Mouse (Mus musculus) heart, embryonic 11.5 days (tissue): ENCODE data around the gene Cbll1. TPM values are rescaled to one million over a fixed set of nuclear protein-coding genes. Genes with fewer than 3 reads are reported as not detected.

Experiments
- ATAC-seq: fragments of 200-750 bp; cut with Nextera tagmentation; replicated peaks from 2 replicates; pipeline ENCODE4 v1.8.0; 2017; ENCODE audit warnings: moderate library complexity; ENCODE audit not compliant: insufficient number of reproducible peaks, low FRiP score, low TSS enrichment
- H3K27ac ChIP-seq: fragments of 300-500 bp; sonication (generic); 2 replicates; pipeline ENCODE4 v1.5.1; 2014; ENCODE audit warnings: mild to moderate bottlenecking, low read depth, low read length
- H3K27me3 ChIP-seq: fragments of 300-500 bp; sonication (generic); 2 replicates; pipeline ENCODE4 v1.6.1; 2014; ENCODE audit warnings: mild to moderate bottlenecking, low read length, mixed read lengths; ENCODE audit not compliant: control insufficient read depth, insufficient read depth
- H3K36me3 ChIP-seq: fragments of 300-500 bp; sonication (generic); 2 replicates; pipeline ENCODE4 v1.6.1; 2014; ENCODE audit warnings: mild to moderate bottlenecking, low read length, moderate library complexity, mixed read lengths; ENCODE audit not compliant: control insufficient read depth, insufficient read depth
- H3K4me1 ChIP-seq: fragments of 300-500 bp; sonication (generic); 2 replicates; pipeline ENCODE4 v1.6.1; 2014; ENCODE audit warnings: low read length; ENCODE audit not compliant: control insufficient read depth, insufficient read depth
- H3K4me2 ChIP-seq: fragments of 300-500 bp; sonication (generic); 2 replicates; pipeline ENCODE4 v1.6.1; 2014; ENCODE audit warnings: mild to moderate bottlenecking, moderate library complexity
- H3K4me3 ChIP-seq: fragments of 300-500 bp; sonication (generic); 2 replicates; pipeline ENCODE4 v1.5.1; 2014; ENCODE audit warnings: low read depth, low read length
- H3K9ac ChIP-seq: fragments of 300-500 bp; sonication (generic); 2 replicates; pipeline ENCODE4 v1.6.1; 2014; ENCODE audit warnings: mild to moderate bottlenecking, low read depth, low read length, moderate library complexity
- H3K9me3 ChIP-seq: fragments of 300-500 bp; sonication (generic); replicated peaks from 2 replicates; pipeline ENCODE4 v1.6.1; 2016; ENCODE audit warnings: low read length; ENCODE audit not compliant: control insufficient read depth
- WGBS: fragments of 180-500 bp; shearing (Covaris S2); extraction: QIAGEN DNeasy Blood & Tissue Kit; methylation state at CpG from one replicate; pipeline ENCODE4 v1.1.7; 2014; ENCODE audit not compliant: insufficient replicate concordance; 5-methylcytosine and 5-hydroxymethylcytosine counted together
- polyA plus RNA-seq: library from polyadenylated mRNA; unstranded; fragments of >200 nt; fragmentation: Nextera tagmentation; extraction: Ambion mirVana; gene quantifications from 2 replicates; pipeline ENCODE4 v1.2.1, GENCODE M21; 2014

Gene Cbll1
- polyA plus RNA-seq, 1 experiment from 2014 or later, result 11.8 TPM

- Histone ChIP-seq H3K9me3 (no peaks in the 10 kb centered on the region), H3K4me1 (no peaks in the 10 kb centered on the region), H3K9ac (no peak overlapping the region), H3K4me3 (no peak overlapping the region), H3K27ac (no peak overlapping the region), H3K4me2 (no peak overlapping the region; the same call in 1 of the 2 replicates), H3K27me3 (no peaks in the 10 kb centered on the region), H3K36me3 (no peaks in the 10 kb centered on the region)
- WGBS, result 68% methylated on average over 14 of the region's 14 CpGs
- ATAC-seq, result no peak
Measured at GRCm38 (mm10) chr12:31532054-31532453, 32.6 kb upstream of the Cbll1 start.

- Histone ChIP-seq H3K4me2 (no peak overlapping the region), H3K27me3 (no peaks in the 10 kb centered on the region), H3K4me3 (no peak overlapping the region), H3K36me3 (no peaks in the 10 kb centered on the region), H3K4me1 (peaks cover 3% of the 10 kb centered on the region; the same call in 1 of the 2 replicates), H3K9ac (no peak overlapping the region), H3K27ac (no peak overlapping the region), H3K9me3 (no peaks in the 10 kb centered on the region)
- ATAC-seq, result no peak
- WGBS, result 28% methylated on average over 6 of the region's 6 CpGs
Measured at GRCm38 (mm10) chr12:31527407-31527806, 28.0 kb upstream of the Cbll1 start.

- Histone ChIP-seq H3K4me1 (peaks cover 12% of the 10 kb centered on the region), H3K4me3 (no peak overlapping the region), H3K36me3 (no peaks in the 10 kb centered on the region), H3K27me3 (no peaks in the 10 kb centered on the region), H3K9me3 (no peaks in the 10 kb centered on the region), H3K4me2 (no peak overlapping the region; the same call in 1 of the 2 replicates), H3K9ac (no peak overlapping the region), H3K27ac (no peak overlapping the region)
- WGBS, result 49% methylated on average over 3 of the region's 3 CpGs
- no peak for ATAC-seq
Measured at GRCm38 (mm10) chr12:31521371-31521770, 22.0 kb upstream of the Cbll1 start.

GRCm38 (mm10) chr12:31520119-31520518 lies 20.7 kb upstream of the Cbll1 start:
- H3K4me2 ChIP-seq, result no peak overlapping the region
- no peak overlapping the region for H3K9ac ChIP-seq
- no peak overlapping the region for H3K27ac ChIP-seq

GRCm38 (mm10) chr12:31513724-31514503 lies 14.5 kb upstream of the Cbll1 start:
- Histone ChIP-seq H3K9ac (no peak overlapping the region), H3K27me3 (no peaks in the 10 kb centered on the region), H3K36me3 (no peaks in the 10 kb centered on the region), H3K27ac (no peak overlapping the region; the same call in 1 of the 2 replicates), H3K4me3 (no peak overlapping the region), H3K9me3 (no peaks in the 10 kb centered on the region), H3K4me1 (peaks cover 4% of the 10 kb centered on the region; the same call in 1 of the 2 replicates), H3K4me2 (no peak overlapping the region)
- ATAC-seq, result no peak
- WGBS, result 46% methylated on average over 6 of the region's 6 CpGs

More at GRCm38 (mm10) chr12:31520119-31520518, 20.7 kb upstream of the Cbll1 start:
- H3K27me3 ChIP-seq, result no peaks in the 10 kb centered on the region
- ATAC-seq, result no peak
- 51% methylated on average over 6 of the region's 6 CpGs for WGBS
- H3K4me1 ChIP-seq, result peaks cover 8% of the 10 kb centered on the region
- H3K4me3 ChIP-seq, result no peak overlapping the region
- no peaks in the 10 kb centered on the region for H3K36me3 ChIP-seq
- no peaks in the 10 kb centered on the region for H3K9me3 ChIP-seq

GRCm38 (mm10) chr12:31512634-31513411 lies 13.4 kb upstream of the Cbll1 start:
- Histone ChIP-seq H3K27ac (no peak overlapping the region), H3K4me2 (no peak overlapping the region), H3K27me3 (no peaks in the 10 kb centered on the region), H3K9ac (no peak overlapping the region), H3K4me3 (no peak overlapping the region), H3K9me3 (no peaks in the 10 kb centered on the region), H3K4me1 (peaks cover 4% of the 10 kb centered on the region; the same call in 1 of the 2 replicates), H3K36me3 (no peaks in the 10 kb centered on the region)
- 85% methylated on average over 14 of the region's 14 CpGs for WGBS
- no peak for ATAC-seq

GRCm38 (mm10) chr12:31511218-31511617 lies 11.8 kb upstream of the Cbll1 start:
- no peak for ATAC-seq

GRCm38 (mm10) chr12:31508496-31508895 lies 9.1 kb upstream of the Cbll1 start:
- no peaks in the 10 kb centered on the region for H3K9me3 ChIP-seq
- 78% methylated on average over 6 of the region's 6 CpGs for WGBS
- H3K27me3 ChIP-seq, result no peaks in the 10 kb centered on the region
- no peak overlapping the region for H3K4me3 ChIP-seq
- H3K4me2 ChIP-seq, result no peak overlapping the region
- H3K4me1 ChIP-seq, result no peaks in the 10 kb centered on the region
- H3K36me3 ChIP-seq, result no peaks in the 10 kb centered on the region
- no peak overlapping the region for H3K27ac ChIP-seq
- no peak overlapping the region for H3K9ac ChIP-seq
- no peak for ATAC-seq

More at GRCm38 (mm10) chr12:31511218-31511617, 11.8 kb upstream of the Cbll1 start:
- Histone ChIP-seq H3K4me1 (peaks cover 4% of the 10 kb centered on the region; the same call in 1 of the 2 replicates), H3K4me3 (no peak overlapping the region), H3K36me3 (no peaks in the 10 kb centered on the region), H3K9ac (no peak overlapping the region), H3K27me3 (no peaks in the 10 kb centered on the region), H3K9me3 (no peaks in the 10 kb centered on the region), H3K27ac (no peak overlapping the region), H3K4me2 (no peak overlapping the region)
- 42% methylated on average over 4 of the region's 5 CpGs for WGBS
